Mouse (Mus musculus) thymus, adult 2 months (tissue): Measurements from ENCODE around the gene Ctsa.

Experiments
- CTCF ChIP-seq: fragments of 200-500 bp; IDR thresholded peaks from 2 replicates; pipeline ENCODE4 v1.5.1; 2012; ENCODE audit warnings: mild to moderate bottlenecking, control low read depth, low read length, moderate library complexity, borderline replicate concordance; ENCODE audit not compliant: control insufficient read depth, poor library complexity, insufficient read depth; ENCODE audit errors: extremely low read depth
- POLR2A ChIP-seq: fragments of 200-500 bp; IDR thresholded peaks from 2 replicates; pipeline ENCODE4 v1.6.1; 2012; ENCODE audit warnings: mild to moderate bottlenecking, low read length, control low read depth, moderate library complexity; ENCODE audit not compliant: control insufficient read depth, poor library complexity, insufficient read depth; ENCODE audit errors: extremely low read depth

DNA sequence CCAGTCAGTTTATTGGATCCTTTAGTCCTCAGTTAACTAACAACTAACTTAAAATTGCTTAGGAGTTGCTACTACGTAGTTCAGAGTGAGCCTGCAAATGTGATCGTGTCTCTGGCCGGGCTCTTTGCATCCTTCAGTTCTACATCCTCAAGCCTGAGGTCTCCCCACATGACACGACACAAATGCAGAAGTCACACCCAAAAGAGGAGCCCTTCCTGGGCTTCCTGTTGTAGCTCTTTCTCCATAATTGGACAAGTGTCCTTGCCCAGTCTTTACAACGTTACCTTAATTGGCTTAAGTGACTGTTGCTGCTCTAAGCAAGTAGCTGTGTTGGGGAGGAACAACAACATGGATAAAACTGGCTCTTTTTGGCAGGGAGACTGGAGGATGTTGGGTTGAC is 17.3 kb upstream of the Ctsa start:
- TF ChIP-seq POLR2A = no peak
- TF ChIP-seq CTCF = no peak
